Mouse (Mus musculus) right cerebral cortex, adult 2 months (tissue): Measurements from ENCODE around the gene Emg1.
A peak's percentile ranks its signal among the peaks of the same experiment; 100 is the strongest.
"Not testable (repeated sequence)": the region's sequence is repeated elsewhere in the genome, so short reads cannot be mapped to it uniquely, and the experiment has no call there.

ENCODE experiments used
- DNase-seq, 2 experiments: peaks; one replicate each; pipeline ENCODE4 v3.0.0; 2021 to 2022; ENCODE audit warnings: low spot score in 2 of 2

The Emg1 gene

GRCm38 (mm10) chr6:124682291-124682690 lies 29.7 kb downstream of the Emg1 start:
- DNase-seq = not testable (repeated sequence)

- DNase-seq = peak in 1 of 2 experiments; percentile 26
Measured at GRCm38 (mm10) chr6:124679486-124679885, 32.5 kb downstream of the Emg1 start.

GRCm38 (mm10) chr6:124678769-124679168 lies 33.2 kb downstream of the Emg1 start:
- DNase-seq = no peak

GRCm38 (mm10) chr6:124676171-124676570 lies 35.8 kb downstream of the Emg1 start:
- DNase-seq = no peak

GRCm38 (mm10) chr6:124674591-124674990 lies 37.4 kb downstream of the Emg1 start:
- no peak for DNase-seq

GRCm38 (mm10) chr6:124673619-124674018 lies 38.4 kb downstream of the Emg1 start:
- peak; percentile 48 to 69 for DNase-seq

GRCm38 (mm10) chr6:124672100-124672499 lies 39.9 kb downstream of the Emg1 start:
- no peak for DNase-seq

- no peak for DNase-seq
Measured at GRCm38 (mm10) chr6:124670281-124670900, 41.6 kb downstream of the Emg1 start.

GRCm38 (mm10) chr6:124669234-124669859 lies 42.6 kb downstream of the Emg1 start:
- DNase-seq = no peak

- no peak for DNase-seq
Measured at GRCm38 (mm10) chr6:124665011-124665410, 47.0 kb downstream of the Emg1 start.

- no peak for DNase-seq
Measured at GRCm38 (mm10) chr6:124664256-124664655, 47.7 kb downstream of the Emg1 start.

- DNase-seq = peak in 1 of 2 experiments; percentile 29
Measured at GRCm38 (mm10) chr6:124663424-124663795, 48.6 kb downstream of the Emg1 start.

- peak; percentile 97 to 98 for DNase-seq
Measured at GRCm38 (mm10) chr6:124662477-124663423, 49.2 kb downstream of the Emg1 start, which contains the start of gene Lpcat3. Lpcat3 (plus strand) TSS chr6:124663027.

- no peak for DNase-seq
Measured at GRCm38 (mm10) chr6:124661995-124662394, 50.0 kb downstream of the Emg1 start.

GRCm38 (mm10) chr6:124661156-124661806 lies 50.7 kb downstream of the Emg1 start:
- no peak for DNase-seq

GRCm38 (mm10) chr6:124658067-124658466 lies 53.9 kb downstream of the Emg1 start:
- DNase-seq = no peak

GRCm38 (mm10) chr6:124655893-124656292 lies 56.1 kb downstream of the Emg1 start:
- no peak for DNase-seq
